Mouse (Mus musculus) kidney, adult 2 months (tissue): ENCODE results near the gene Gm1043.

Experiments
- CTCF ChIP-seq: fragments of 200-500 bp; conservative IDR thresholded peaks from 2 replicates; pipeline ENCODE4 v1.5.1; 2011; ENCODE audit warnings: low read depth, mild to moderate bottlenecking, control low read depth, low read length, moderate library complexity, mixed read lengths; ENCODE audit not compliant: insufficient read depth, insufficient read length
- POLR2A ChIP-seq: fragments of 200-500 bp; IDR thresholded peaks from one replicate; pipeline ENCODE4 v1.6.1; 2011; ENCODE audit warnings: low read depth, low read length, control low read depth

DNA sequence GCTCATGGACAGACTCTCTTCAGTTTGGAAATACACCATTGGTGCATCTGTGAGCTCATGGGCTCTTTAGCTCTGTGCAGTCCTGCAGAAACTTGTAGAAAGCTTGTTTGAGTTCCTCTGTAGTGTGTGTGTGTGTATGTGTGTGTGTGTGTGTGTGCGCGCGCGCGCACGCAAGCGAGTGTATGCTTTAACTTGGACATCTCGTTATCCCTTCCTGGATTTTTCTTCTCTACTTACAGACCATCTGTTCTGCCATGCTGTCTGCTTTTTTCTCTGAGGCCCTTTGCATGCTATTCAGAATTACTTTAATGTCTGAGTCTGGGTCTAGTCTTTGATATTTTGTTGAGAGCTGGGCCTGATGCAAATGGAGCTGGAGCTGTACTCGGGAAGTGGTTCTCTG is 1.3 kb upstream of the Gm1043 start:
- no peak for TF ChIP-seq CTCF
- no peak for TF ChIP-seq POLR2A
